Mouse (Mus musculus): Measurements from ENCODE around the gene Kctd8.
A peak's percentile ranks its signal among the peaks of the same experiment; 100 is the strongest.
"Not testable (repeated sequence)": the region's sequence is repeated elsewhere in the genome, so short reads cannot be mapped to it uniquely, and the experiment has no call there.

Gene Kctd8

GRCm38 (mm10) chr5:69340919-69341801, at the start of gene Kctd8:
TSS of gene Kctd8 (minus strand) at chr5:69341679.
- peak; percentile 66 for DNase-seq (ENCODE audit: low read depth, low spot score)

GRCm38 (mm10) chr5:69379072-69379471, 37.6 kb upstream of the Kctd8 start:
- no peak for DNase-seq (ENCODE audit: low read depth, low spot score)

- DNase-seq (ENCODE audit: low read depth, low spot score) = no peak
These were observed 9.1 kb upstream of the Kctd8 start for GRCm38 (mm10) chr5:69350596-69350995.

- peak; percentile 59 for DNase-seq (ENCODE audit: low read depth, low spot score)
These were observed 1.2 kb downstream of the Kctd8 start for GRCm38 (mm10) chr5:69340102-69340918.

DNA sequence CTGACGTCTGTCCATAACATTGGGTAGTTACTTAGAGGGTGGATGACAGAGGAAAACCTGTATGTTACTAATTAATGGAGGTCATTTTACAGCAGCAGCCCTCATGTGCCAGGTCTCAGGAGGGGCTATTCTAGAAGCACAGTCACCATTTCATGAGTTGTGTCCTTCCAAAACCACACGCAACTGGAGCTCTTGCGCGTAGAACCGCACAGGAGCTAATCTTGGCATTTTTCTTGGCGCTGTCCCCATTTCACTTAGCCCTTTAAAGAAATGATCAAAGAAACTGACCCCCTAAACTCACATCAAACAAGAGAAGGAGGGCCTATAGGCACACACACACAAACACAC, 1.9 kb downstream of the Kctd8 start:
- DNase-seq (ENCODE audit: low read depth, low spot score) = no peak

DNA sequence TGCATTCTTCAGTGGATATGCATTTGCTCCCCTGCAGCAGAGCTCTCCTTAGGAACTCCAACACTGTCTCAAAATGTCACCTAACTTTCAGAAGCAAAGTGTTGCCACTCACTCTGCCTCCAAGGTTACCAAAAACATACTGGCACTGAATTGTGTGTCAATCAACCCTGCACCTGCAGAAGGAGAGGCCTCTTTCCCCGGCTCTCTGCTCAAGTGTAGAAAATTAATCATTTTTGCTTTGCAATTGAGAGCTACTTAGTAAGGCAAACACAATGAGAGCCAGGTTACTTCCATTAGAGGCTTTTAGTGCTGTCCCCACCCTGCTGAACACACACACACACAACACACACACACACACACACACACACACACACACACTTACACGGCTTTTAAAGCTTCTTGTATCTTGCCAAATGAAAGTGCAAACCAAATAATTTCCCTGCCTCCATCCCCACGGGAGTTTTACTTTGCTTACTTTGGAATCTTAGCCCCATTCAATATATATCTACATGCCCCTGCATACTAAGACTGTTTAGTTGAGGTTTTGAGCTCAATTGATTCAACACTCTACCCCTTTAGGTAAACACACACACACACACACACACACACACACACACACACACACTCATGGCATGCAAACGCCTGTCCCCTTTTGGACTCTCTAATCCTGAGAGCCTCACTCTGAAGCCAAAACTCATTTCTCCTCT, 2.4 kb downstream of the Kctd8 start:
- no peak for DNase-seq (ENCODE audit: low read depth, low spot score)

DNA sequence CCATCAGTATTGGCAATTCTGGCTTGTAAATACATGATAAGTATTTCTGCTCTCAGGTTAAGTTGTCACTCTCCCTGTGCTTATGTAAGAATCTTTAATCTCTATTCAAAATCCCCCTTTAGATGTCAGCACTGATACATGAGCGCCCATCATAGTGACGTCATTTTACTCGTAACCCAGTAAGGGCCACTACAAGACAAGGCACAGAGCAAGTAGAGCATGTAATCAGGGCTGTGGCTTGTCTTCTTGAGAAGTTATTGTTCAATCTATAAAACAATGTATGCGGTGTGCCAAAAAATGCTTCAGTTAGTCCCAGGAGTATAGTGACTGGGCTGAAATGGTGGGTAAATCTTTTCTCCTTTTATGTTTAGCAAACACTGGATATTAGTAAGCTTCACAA, 13.9 kb downstream of the Kctd8 start:
- DNase-seq (ENCODE audit: low read depth, low spot score) = no peak

- no peak for DNase-seq (ENCODE audit: low read depth, low spot score)
These were observed 16.8 kb downstream of the Kctd8 start for GRCm38 (mm10) chr5:69324566-69325230.

DNA sequence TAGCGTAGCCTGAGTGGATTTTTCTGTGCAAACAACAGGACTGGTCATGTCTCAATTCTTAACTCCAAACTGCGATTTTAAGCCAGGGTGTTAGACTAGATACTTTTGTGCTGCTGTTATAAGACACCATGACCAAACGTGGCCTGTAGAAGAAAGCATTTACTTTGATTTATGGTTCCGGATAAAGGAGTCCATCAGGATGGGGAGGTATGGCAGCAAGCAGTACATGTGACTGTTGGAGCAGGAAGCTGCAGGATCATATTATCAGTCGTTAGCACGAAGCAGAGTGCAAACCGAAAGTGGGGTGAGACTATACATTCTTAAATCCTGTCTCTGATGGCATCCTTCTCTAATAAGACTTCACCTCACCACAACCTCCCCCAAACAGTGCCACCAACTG, 28.9 kb downstream of the Kctd8 start:
- DNase-seq (ENCODE audit: low read depth, low spot score) = no peak

GRCm38 (mm10) chr5:69301665-69302064, 39.8 kb downstream of the Kctd8 start:
- no peak for DNase-seq (ENCODE audit: low read depth, low spot score)

GRCm38 (mm10) chr5:69292353-69292752, 49.1 kb downstream of the Kctd8 start:
- no peak for DNase-seq (ENCODE audit: low read depth, low spot score)

- no peak for DNase-seq (ENCODE audit: low read depth, low spot score)
These were observed 57.1 kb downstream of the Kctd8 start for GRCm38 (mm10) chr5:69284359-69284758.

DNA sequence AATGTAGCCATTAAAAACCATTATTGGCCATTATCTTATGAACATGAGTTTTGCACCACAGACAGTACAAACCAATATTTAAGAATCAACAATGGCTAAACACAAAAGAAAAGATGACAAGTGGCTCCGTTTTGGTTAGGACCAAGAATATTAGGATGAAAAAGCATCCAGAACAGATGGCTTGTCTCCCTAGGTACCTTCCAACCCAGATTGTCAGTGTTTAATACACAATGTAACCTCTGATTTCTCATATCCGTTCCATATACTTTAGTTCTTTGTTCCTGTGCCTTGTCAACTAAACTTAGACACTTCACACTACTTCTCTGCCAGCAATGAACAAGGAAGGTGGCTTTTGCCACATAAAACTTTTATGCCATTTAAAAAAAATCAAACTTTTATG, 89.1 kb downstream of the Kctd8 start:
- DNase-seq (ENCODE audit: low read depth, low spot score) = no peak

GRCm38 (mm10) chr5:69241931-69242330, 99.5 kb downstream of the Kctd8 start:
- DNase-seq (ENCODE audit: low read depth, low spot score) = no peak

- DNase-seq (ENCODE audit: low read depth, low spot score) = peak; percentile 12
These were observed 107.9 kb downstream of the Kctd8 start for GRCm38 (mm10) chr5:69233560-69233959.

DNA sequence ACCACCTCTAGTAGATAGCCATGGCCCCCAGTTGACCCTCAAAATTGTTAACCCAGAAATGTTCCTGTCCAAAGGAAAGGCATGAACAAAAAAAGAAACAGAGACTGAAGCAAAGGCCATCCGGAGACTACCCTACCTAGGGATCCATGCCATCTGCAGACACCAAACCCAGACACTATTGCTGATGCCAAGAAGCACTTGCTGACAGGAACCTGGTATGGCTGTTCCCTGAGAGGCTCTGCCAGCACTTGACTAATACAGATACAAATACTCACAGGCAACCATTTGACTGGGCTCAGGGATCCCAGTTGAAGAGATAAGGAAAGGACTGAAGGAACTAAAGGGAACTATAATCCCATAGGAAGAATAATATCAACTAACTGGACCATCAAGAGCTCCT, 109.8 kb downstream of the Kctd8 start:
- not testable (repeated sequence) for DNase-seq (ENCODE audit: low read depth, low spot score)

GRCm38 (mm10) chr5:69227147-69227546, 114.3 kb downstream of the Kctd8 start:
- no peak for DNase-seq (ENCODE audit: low read depth, low spot score)

- DNase-seq (ENCODE audit: low read depth, low spot score) = no peak
These were observed 118.9 kb downstream of the Kctd8 start for GRCm38 (mm10) chr5:69222608-69223007.

DNA sequence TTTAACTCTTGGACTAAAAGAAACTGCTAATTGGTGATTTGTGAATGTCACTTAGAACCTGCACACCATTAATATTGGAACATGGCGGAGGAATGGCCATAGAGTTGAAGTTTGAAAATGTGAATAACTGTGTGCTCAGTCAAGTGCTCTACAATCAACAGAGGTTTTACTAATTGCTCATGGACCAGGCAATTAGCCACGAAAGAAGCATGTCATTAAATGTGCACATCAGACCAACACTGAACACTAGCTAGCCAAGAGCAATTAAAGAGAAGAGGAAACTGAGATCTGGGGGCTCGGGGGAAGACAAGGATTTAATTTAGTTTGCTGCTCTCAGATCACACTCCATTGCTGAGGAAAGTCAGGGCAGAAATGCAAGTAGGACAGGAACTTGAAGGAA, 126.3 kb downstream of the Kctd8 start:
- DNase-seq (ENCODE audit: low read depth, low spot score) = no peak

DNA sequence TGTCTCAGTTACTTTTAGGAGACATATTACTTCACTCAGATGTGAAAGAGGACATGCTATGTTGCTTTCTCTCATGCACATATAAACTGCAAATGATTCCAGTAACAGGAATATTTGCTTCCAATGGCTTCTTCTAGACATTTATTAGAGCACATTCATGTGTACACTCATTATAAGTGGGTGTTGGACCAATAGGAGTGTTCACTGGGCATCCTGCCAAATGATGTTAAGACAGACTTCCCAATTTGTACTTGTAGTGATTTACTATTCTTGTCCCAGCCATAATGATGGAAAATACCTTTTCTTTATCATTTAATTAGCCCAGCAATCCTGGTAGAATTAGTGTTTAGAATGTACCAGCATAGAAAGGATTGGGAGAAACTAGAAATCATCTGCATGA, 132.1 kb downstream of the Kctd8 start:
- no peak for DNase-seq (ENCODE audit: low read depth, low spot score)

DNA sequence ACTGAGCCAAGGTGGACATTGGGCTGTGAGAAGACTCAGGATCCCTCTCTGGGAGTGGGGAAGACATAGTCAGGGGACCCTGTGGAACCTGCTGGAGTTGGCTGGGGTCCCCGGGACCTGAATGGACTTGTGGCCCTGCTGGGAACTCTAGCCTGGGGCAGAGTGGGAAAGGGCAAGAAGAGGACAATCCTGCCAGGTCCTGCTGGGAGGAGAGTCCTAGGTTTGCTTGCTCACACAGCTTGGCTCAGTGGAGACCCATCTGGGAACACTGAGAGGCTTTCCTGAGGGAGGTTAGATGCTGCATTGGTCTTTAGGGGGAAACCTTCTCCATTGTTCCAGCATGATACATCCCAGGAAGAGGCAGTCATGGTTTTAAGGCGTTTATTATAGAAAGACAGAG, 133.8 kb downstream of the Kctd8 start:
- no peak for DNase-seq (ENCODE audit: low read depth, low spot score)

All from brain, embryonic 18.5 days (tissue).